Mouse (Mus musculus): Measurements from ENCODE around the gene Lrp8.

- TF ChIP-seq CTCF (IDR thresholded peaks at IDR 0.05 in 2 of 3, conservative IDR thresholded peaks at IDR 0.05 in 1 of 3; ENCODE audit: control insufficient read depth in 1 of 3, insufficient read depth in 1 of 3, low read depth in 2 of 3, low read length in 3 of 3, poor library complexity in 1 of 3, severe bottlenecking in 1 of 3) (no peak), ETS1 (IDR thresholded peaks at IDR 0.05; ENCODE audit: low read depth, low read length) (no peak), EP300 (IDR thresholded peaks at IDR 0.05; ENCODE audit: low read depth in 1 of 2, low read length in 2 of 2) (no peak), MEF2A (IDR thresholded peaks at IDR 0.05; ENCODE audit: extremely low read depth, insufficient replicate concordance, low read depth, low read length, poor library complexity, severe bottlenecking) (no peak), CHD2 (IDR thresholded peaks at IDR 0.05; ENCODE audit: low read length) (no peak), HCFC1 (IDR thresholded peaks at IDR 0.05; ENCODE audit: low read depth, low read length) (no peak), POLR2A (IDR thresholded peaks at IDR 0.05; ENCODE audit: control insufficient read depth in 1 of 2, insufficient read depth in 1 of 2, low read depth in 1 of 2, low read length in 2 of 2, poor library complexity in 1 of 2) (no peak), SIN3A (IDR thresholded peaks at IDR 0.05; ENCODE audit: low read length) (no peak), CHD1 (IDR thresholded peaks at IDR 0.05; ENCODE audit: low read depth, low read length) (no peak)
Observed at GRCm38 (mm10) chr4:107886371-107886770, 84.3 kb downstream of the Lrp8 start.
